Mouse (Mus musculus): ENCODE results near the gene Acap2. TPM values are rescaled to one million over a fixed set of nuclear protein-coding genes. Genes with fewer than 3 reads are reported as not detected.

Acap2 gene
- polyA plus RNA-seq, 1 experiment: 6.3 TPM

DNA sequence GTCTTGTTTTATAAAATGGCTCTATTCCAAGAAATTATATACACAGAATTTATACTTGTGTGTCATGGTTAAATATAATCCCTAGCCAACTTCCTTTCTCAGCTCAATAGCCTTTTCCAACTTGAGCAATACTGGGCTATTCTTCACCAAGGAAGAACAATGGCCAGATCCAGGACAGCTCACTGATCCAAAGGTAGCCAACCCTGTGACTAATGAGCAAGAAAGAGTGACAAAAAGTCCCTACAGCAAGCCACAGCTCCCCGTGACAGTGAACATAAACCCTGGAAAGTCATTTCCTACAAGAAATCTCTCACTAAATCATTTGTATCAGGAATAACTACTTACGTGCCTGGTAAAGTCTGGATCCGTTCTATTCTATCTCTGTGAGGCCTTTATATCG, 35.6 kb downstream of the Acap2 start:
- H3K79me2 ChIP-seq (ENCODE audit: control insufficient read depth, insufficient read depth): peaks cover 38% of the 10 kb centered on the region
- no peak overlapping the region for H3K4me2 ChIP-seq (ENCODE audit: low read depth)
- H3K36me3 ChIP-seq (ENCODE audit: control insufficient read depth, insufficient read depth): no peaks in the 10 kb centered on the region
- no peaks in the 10 kb centered on the region for H3K27me3 ChIP-seq (ENCODE audit: control insufficient read depth, insufficient read depth, insufficient read length)
- no peak for TF ChIP-seq TCF3 (IDR thresholded peaks at IDR 0.05; ENCODE audit: insufficient read length, low read depth)
- no peak for TF ChIP-seq REST (IDR thresholded peaks at IDR 0.05; ENCODE audit: insufficient read depth, insufficient read length)
- TF ChIP-seq CEBPB (IDR thresholded peaks at IDR 0.05; ENCODE audit: insufficient read depth, poor library complexity, severe bottlenecking): no peak
- TF ChIP-seq MAX (IDR thresholded peaks at IDR 0.05; ENCODE audit: low read depth): no peak
- TF ChIP-seq USF1 (IDR thresholded peaks at IDR 0.05; ENCODE audit: low read depth): no peak
- TF ChIP-seq POLR2AphosphoS2 (IDR thresholded peaks at IDR 0.05; ENCODE audit: insufficient read length, low read depth): no peak
- TF ChIP-seq TCF12 (IDR thresholded peaks at IDR 0.05; ENCODE audit: insufficient read depth, poor library complexity, severe bottlenecking): no peak
- TF ChIP-seq MYOG (IDR thresholded peaks at IDR 0.05; ENCODE audit: control insufficient read depth in 1 of 3, insufficient read depth in 1 of 3, insufficient read length in 2 of 3, low read depth in 2 of 3): no peak
- TF ChIP-seq E2F4 (IDR thresholded peaks at IDR 0.05; ENCODE audit: insufficient read depth): no peak
- no peak for TF ChIP-seq MYOD1 (IDR thresholded peaks at IDR 0.05; ENCODE audit: control insufficient read depth in 1 of 3, insufficient read length in 2 of 3, low read depth in 2 of 3)
- no peak for TF ChIP-seq SRF (IDR thresholded peaks at IDR 0.05; ENCODE audit: control insufficient read depth, insufficient read length, low read depth)
- no peak for TF ChIP-seq POLR2A (IDR thresholded peaks at IDR 0.05; ENCODE audit: insufficient read length, low read depth)
- H3K4me3 ChIP-seq: no peak overlapping the region
- no peak overlapping the region for H3ac ChIP-seq (ENCODE audit: control insufficient read depth, insufficient read length)

GRCm38 (mm10) chr16:31164125-31164524, 36.9 kb downstream of the Acap2 start:
- no peaks in the 10 kb centered on the region for H3K36me3 ChIP-seq (ENCODE audit: control insufficient read depth, insufficient read depth)
- H3ac ChIP-seq (ENCODE audit: control insufficient read depth, insufficient read length): no peak overlapping the region
- no peak overlapping the region for H3K4me3 ChIP-seq
- H3K4me2 ChIP-seq (ENCODE audit: low read depth): no peak overlapping the region
- peaks cover 25% of the 10 kb centered on the region for H3K79me2 ChIP-seq (ENCODE audit: control insufficient read depth, insufficient read depth)
- H3K27me3 ChIP-seq (ENCODE audit: control insufficient read depth, insufficient read depth, insufficient read length): no peaks in the 10 kb centered on the region
- TF ChIP-seq REST (IDR thresholded peaks at IDR 0.05; ENCODE audit: insufficient read depth, insufficient read length): no peak
- no peak for TF ChIP-seq POLR2A (IDR thresholded peaks at IDR 0.05; ENCODE audit: insufficient read length, low read depth)
- peak in 2 of 3 experiments; percentile 11 to 57 for TF ChIP-seq MYOD1 (IDR thresholded peaks at IDR 0.05; ENCODE audit: control insufficient read depth in 1 of 3, insufficient read length in 2 of 3, low read depth in 2 of 3)
- TF ChIP-seq POLR2AphosphoS2 (IDR thresholded peaks at IDR 0.05; ENCODE audit: insufficient read length, low read depth): no peak
- no peak for TF ChIP-seq MAX (IDR thresholded peaks at IDR 0.05; ENCODE audit: low read depth)
- no peak for TF ChIP-seq SRF (IDR thresholded peaks at IDR 0.05; ENCODE audit: control insufficient read depth, insufficient read length, low read depth)
- no peak for TF ChIP-seq MYOG (IDR thresholded peaks at IDR 0.05; ENCODE audit: control insufficient read depth in 1 of 3, insufficient read depth in 1 of 3, insufficient read length in 2 of 3, low read depth in 2 of 3)

GRCm38 (mm10) chr16:31160486-31160885, 40.6 kb downstream of the Acap2 start:
- Histone ChIP-seq H3K27me3 (ENCODE audit: control insufficient read depth, insufficient read depth, insufficient read length) (no peaks in the 10 kb centered on the region), H3K79me2 (ENCODE audit: control insufficient read depth, insufficient read depth) (peaks cover 20% of the 10 kb centered on the region)

DNA sequence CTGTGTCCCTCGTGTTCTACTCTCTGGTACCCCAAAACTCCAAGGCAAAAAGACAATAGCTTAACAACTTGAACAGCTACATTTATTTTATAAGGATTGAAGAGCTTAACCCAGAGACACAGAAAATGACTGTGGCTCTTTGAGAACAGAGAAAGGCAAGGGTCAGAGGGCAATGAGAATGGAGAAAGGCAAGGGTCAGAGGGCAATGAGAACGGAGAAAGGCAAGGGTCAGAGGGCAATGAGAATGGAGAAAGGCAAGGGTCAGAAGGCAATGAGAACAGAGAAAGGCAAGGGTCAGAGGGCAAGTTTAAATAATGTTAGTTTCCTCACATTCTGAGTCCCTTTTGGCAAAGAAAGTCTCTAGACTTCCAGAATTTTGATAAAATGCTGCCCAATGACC, 41.6 kb downstream of the Acap2 start:
- H3K4me2 ChIP-seq (ENCODE audit: low read depth): no peak overlapping the region
- no peak for TF ChIP-seq TCF3 (IDR thresholded peaks at IDR 0.05; ENCODE audit: insufficient read length, low read depth)
- no peak for TF ChIP-seq MYOD1 (IDR thresholded peaks at IDR 0.05; ENCODE audit: control insufficient read depth in 1 of 3, insufficient read length in 2 of 3, low read depth in 2 of 3)
- no peak for TF ChIP-seq SRF (IDR thresholded peaks at IDR 0.05; ENCODE audit: control insufficient read depth, insufficient read length, low read depth)
- TF ChIP-seq USF1 (IDR thresholded peaks at IDR 0.05; ENCODE audit: low read depth): no peak
- TF ChIP-seq POLR2A (IDR thresholded peaks at IDR 0.05; ENCODE audit: insufficient read length, low read depth): no peak
- no peak for TF ChIP-seq E2F4 (IDR thresholded peaks at IDR 0.05; ENCODE audit: insufficient read depth)
- TF ChIP-seq MAX (IDR thresholded peaks at IDR 0.05; ENCODE audit: low read depth): no peak
- TF ChIP-seq MYOG (IDR thresholded peaks at IDR 0.05; ENCODE audit: control insufficient read depth in 1 of 3, insufficient read depth in 1 of 3, insufficient read length in 2 of 3, low read depth in 2 of 3): no peak
- TF ChIP-seq TCF12 (IDR thresholded peaks at IDR 0.05; ENCODE audit: insufficient read depth, poor library complexity, severe bottlenecking): no peak
- TF ChIP-seq POLR2AphosphoS2 (IDR thresholded peaks at IDR 0.05; ENCODE audit: insufficient read length, low read depth): no peak
- no peak for TF ChIP-seq CEBPB (IDR thresholded peaks at IDR 0.05; ENCODE audit: insufficient read depth, poor library complexity, severe bottlenecking)
- no peak for TF ChIP-seq REST (IDR thresholded peaks at IDR 0.05; ENCODE audit: insufficient read depth, insufficient read length)
- no peak overlapping the region for H3K4me3 ChIP-seq
- H3K27me3 ChIP-seq (ENCODE audit: control insufficient read depth, insufficient read depth, insufficient read length): no peaks in the 10 kb centered on the region
- H3K79me2 ChIP-seq (ENCODE audit: control insufficient read depth, insufficient read depth): peaks cover 14% of the 10 kb centered on the region
- no peak overlapping the region for H3ac ChIP-seq (ENCODE audit: control insufficient read depth, insufficient read length)
- H3K36me3 ChIP-seq (ENCODE audit: control insufficient read depth, insufficient read depth): no peaks in the 10 kb centered on the region

More at GRCm38 (mm10) chr16:31160486-31160885, 40.6 kb downstream of the Acap2 start:
- Histone ChIP-seq H3ac (ENCODE audit: control insufficient read depth, insufficient read length) (no peak overlapping the region), H3K4me3 (no peak overlapping the region), H3K4me2 (ENCODE audit: low read depth) (no peak overlapping the region), H3K36me3 (ENCODE audit: control insufficient read depth, insufficient read depth) (no peaks in the 10 kb centered on the region)
- no peak for TF ChIP-seq POLR2A (IDR thresholded peaks at IDR 0.05; ENCODE audit: insufficient read length, low read depth)
- no peak for TF ChIP-seq E2F4 (IDR thresholded peaks at IDR 0.05; ENCODE audit: insufficient read depth)
- no peak for TF ChIP-seq SRF (IDR thresholded peaks at IDR 0.05; ENCODE audit: control insufficient read depth, insufficient read length, low read depth)
- no peak for TF ChIP-seq TCF3 (IDR thresholded peaks at IDR 0.05; ENCODE audit: insufficient read length, low read depth)
- no peak for TF ChIP-seq MYOD1 (IDR thresholded peaks at IDR 0.05; ENCODE audit: control insufficient read depth in 1 of 3, insufficient read length in 2 of 3, low read depth in 2 of 3)
- TF ChIP-seq MYOG (IDR thresholded peaks at IDR 0.05; ENCODE audit: control insufficient read depth in 1 of 3, insufficient read depth in 1 of 3, insufficient read length in 2 of 3, low read depth in 2 of 3): no peak
- no peak for TF ChIP-seq POLR2AphosphoS2 (IDR thresholded peaks at IDR 0.05; ENCODE audit: insufficient read length, low read depth)
- no peak for TF ChIP-seq CEBPB (IDR thresholded peaks at IDR 0.05; ENCODE audit: insufficient read depth, poor library complexity, severe bottlenecking)
- TF ChIP-seq MAX (IDR thresholded peaks at IDR 0.05; ENCODE audit: low read depth): no peak

DNA sequence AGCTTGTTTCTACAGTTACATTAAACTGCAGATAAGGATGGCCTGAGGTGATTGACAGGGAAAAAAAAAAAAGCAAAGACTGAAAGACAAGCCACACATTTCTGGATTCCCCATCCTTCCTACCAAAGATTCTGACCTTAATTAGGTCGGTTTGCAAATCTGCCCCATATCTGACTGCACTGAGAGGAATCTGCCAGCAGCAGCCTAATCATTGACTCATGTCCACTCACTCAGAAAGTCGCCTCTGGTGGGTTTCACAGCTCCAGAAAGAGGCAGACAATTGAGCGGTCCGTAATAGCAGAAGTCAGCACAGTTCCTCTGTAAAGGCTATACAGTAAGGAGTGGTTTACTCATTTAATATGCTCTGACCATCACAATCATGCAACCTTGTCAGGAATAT, 51.2 kb downstream of the Acap2 start:
- no peak overlapping the region for H3ac ChIP-seq (ENCODE audit: control insufficient read depth, insufficient read length)
- TF ChIP-seq REST (IDR thresholded peaks at IDR 0.05; ENCODE audit: insufficient read depth, insufficient read length) (no peak), MYOG (IDR thresholded peaks at IDR 0.05; ENCODE audit: control insufficient read depth in 1 of 3, insufficient read depth in 1 of 3, insufficient read length in 2 of 3, low read depth in 2 of 3) (no peak), TCF3 (IDR thresholded peaks at IDR 0.05; ENCODE audit: insufficient read length, low read depth) (no peak), E2F4 (IDR thresholded peaks at IDR 0.05; ENCODE audit: insufficient read depth) (no peak), CEBPB (IDR thresholded peaks at IDR 0.05; ENCODE audit: insufficient read depth, poor library complexity, severe bottlenecking) (no peak), USF1 (IDR thresholded peaks at IDR 0.05; ENCODE audit: low read depth) (no peak), MAX (IDR thresholded peaks at IDR 0.05; ENCODE audit: low read depth) (no peak), SRF (IDR thresholded peaks at IDR 0.05; ENCODE audit: control insufficient read depth, insufficient read length, low read depth) (no peak), MYOD1 (IDR thresholded peaks at IDR 0.05; ENCODE audit: control insufficient read depth in 1 of 3, insufficient read length in 2 of 3, low read depth in 2 of 3) (no peak), POLR2AphosphoS2 (IDR thresholded peaks at IDR 0.05; ENCODE audit: insufficient read length, low read depth) (no peak), POLR2A (IDR thresholded peaks at IDR 0.05; ENCODE audit: insufficient read length, low read depth) (no peak), TCF12 (IDR thresholded peaks at IDR 0.05; ENCODE audit: insufficient read depth, poor library complexity, severe bottlenecking) (no peak)
- H3K36me3 ChIP-seq (ENCODE audit: control insufficient read depth, insufficient read depth): peaks cover 9% of the 10 kb centered on the region
- H3K4me2 ChIP-seq (ENCODE audit: low read depth): no peak overlapping the region
- H3K27me3 ChIP-seq (ENCODE audit: control insufficient read depth, insufficient read depth, insufficient read length): no peaks in the 10 kb centered on the region
- H3K79me2 ChIP-seq (ENCODE audit: control insufficient read depth, insufficient read depth): no peaks in the 10 kb centered on the region
- no peak overlapping the region for H3K4me3 ChIP-seq
